16 mouse cellular contexts compared by ENCODE assay signal in the genomic region with DNA sequence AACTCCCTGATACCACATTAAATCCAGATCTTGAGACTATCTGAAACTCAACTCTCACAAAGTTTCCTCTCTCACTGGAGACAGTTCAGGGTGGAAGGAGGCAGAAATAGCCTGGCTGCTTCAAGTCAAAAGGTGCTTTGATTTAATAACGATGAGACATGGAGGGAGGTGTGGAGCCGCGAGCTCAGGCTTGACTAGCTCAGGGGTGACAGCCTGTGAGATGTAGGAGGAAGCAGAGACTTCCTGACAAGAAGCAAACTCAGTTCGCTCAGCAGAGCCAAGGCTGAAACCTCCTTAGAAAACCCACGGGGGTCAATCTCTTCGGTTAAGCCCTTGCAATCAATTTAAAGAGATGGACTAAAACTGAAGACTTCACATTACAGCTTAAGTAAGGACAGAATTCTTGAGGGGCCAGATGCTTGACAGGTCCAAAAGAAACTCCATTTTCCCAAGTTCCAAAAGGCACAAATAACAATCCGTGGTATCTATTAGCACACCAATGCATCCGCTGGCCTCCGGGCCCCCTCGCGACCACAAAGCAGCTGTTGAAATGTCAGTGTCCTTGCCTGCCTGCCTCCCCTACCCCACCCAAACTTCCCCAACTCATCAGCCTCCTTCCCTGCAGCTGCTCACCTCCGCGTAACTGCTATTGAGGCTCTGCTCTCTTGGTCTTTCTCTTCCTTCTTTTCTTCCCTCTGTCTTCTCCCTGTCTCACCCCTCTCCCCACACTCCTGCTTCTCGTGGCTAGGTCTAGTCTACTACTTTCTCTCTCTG.
DNase-seq lines count a peak whose midpoint lies in the region; ATAC-seq lines count a peak whose summit lies in the region.
"Had no signal": no experiment of that assay in that cellular context is flagged by ENCODE, and none has a peak within 500 bp of the region (broad histone marks: within the 10 kb centered on the region; RNA-seq: fewer than 3 reads in every experiment).

No protein-coding gene starts in this region.

- peaks cover 20% of the 10 kb centered on the region for H3K4me1 ChIP-seq in kidney, embryonic 15.5 days
- peaks cover 18% of the 10 kb centered on the region; the same call in 1 of the 2 replicates for H3K4me1 ChIP-seq in liver, embryonic 12.5 days
- H3K4me1 ChIP-seq in forebrain, embryonic 14.5 days (ENCODE audit: control insufficient read depth, insufficient read depth, low read length): no peaks in the 10 kb centered on the region
- H3K4me1 ChIP-seq: forebrain, embryonic 12.5 days; heart, embryonic 15.5 days; hindbrain, embryonic 15.5 days; midbrain, embryonic 13.5 days had no signal

- no peak for DNase-seq in kidney, postnatal 10 days
- DNase-seq in T-cell, adult 2 months (ENCODE audit: low spot score): peak; percentile 8
- DNase-seq in thymus, postnatal 0 days (ENCODE audit: low spot score): peak; percentile 40
- no peak for DNase-seq in forebrain, embryonic 14.5 days (ENCODE audit: low spot score)
- DNase-seq in urinary bladder, postnatal 25 days (ENCODE audit: low spot score): no peak
- DNase-seq: adrenal gland, adult 8-10 months; gastrocnemius, postnatal 10 days; kidney, postnatal 4 days had no signal

- H3K36me3 ChIP-seq in kidney, embryonic 15.5 days: no peaks in the 10 kb centered on the region
- no peaks in the 10 kb centered on the region for H3K36me3 ChIP-seq in liver, embryonic 12.5 days
- no peaks in the 10 kb centered on the region for H3K36me3 ChIP-seq in forebrain, embryonic 14.5 days (ENCODE audit: control insufficient read depth, insufficient read depth, low read length)
- H3K36me3 ChIP-seq: forebrain, embryonic 12.5 days; heart, embryonic 15.5 days; hindbrain, embryonic 15.5 days; midbrain, embryonic 13.5 days had no signal

- no peak overlapping the region for H3K4me3 ChIP-seq in kidney, embryonic 15.5 days (replicated peaks)
- no peak overlapping the region for H3K4me3 ChIP-seq in liver, embryonic 12.5 days
- no peak overlapping the region for H3K4me3 ChIP-seq in forebrain, embryonic 14.5 days (ENCODE audit: low read depth, low read length)
- H3K4me3 ChIP-seq: forebrain, embryonic 12.5 days; heart, embryonic 15.5 days; hindbrain, embryonic 15.5 days; midbrain, embryonic 13.5 days had no signal

- no peak overlapping the region for H3K9ac ChIP-seq in kidney, embryonic 15.5 days
- H3K9ac ChIP-seq in liver, embryonic 12.5 days: no peak overlapping the region
- H3K9ac ChIP-seq in forebrain, embryonic 14.5 days (ENCODE audit: low read length): no peak overlapping the region
- H3K9ac ChIP-seq: forebrain, embryonic 12.5 days; heart, embryonic 15.5 days; hindbrain, embryonic 15.5 days; midbrain, embryonic 13.5 days had no signal

- peak overlapping the region; percentile 41; the same call in 1 of the 2 replicates for H3K27ac ChIP-seq in kidney, embryonic 15.5 days
- H3K27ac ChIP-seq in liver, embryonic 12.5 days: 0 out of 2 replicates have a peak overlapping the region, but pooled peaks have one; percentile 2
- no peak overlapping the region for H3K27ac ChIP-seq in forebrain, embryonic 14.5 days (ENCODE audit: low read depth, low read length)
- H3K27ac ChIP-seq: forebrain, embryonic 12.5 days; heart, embryonic 15.5 days; hindbrain, embryonic 15.5 days; midbrain, embryonic 13.5 days had no signal

- H3K27me3 ChIP-seq in kidney, embryonic 15.5 days: no peaks in the 10 kb centered on the region
- no peaks in the 10 kb centered on the region for H3K27me3 ChIP-seq in liver, embryonic 12.5 days (replicated peaks)
- no peaks in the 10 kb centered on the region for H3K27me3 ChIP-seq in forebrain, embryonic 14.5 days (replicated peaks; ENCODE audit: control insufficient read depth, insufficient read depth, low read length)
- H3K27me3 ChIP-seq: forebrain, embryonic 12.5 days; heart, embryonic 15.5 days; hindbrain, embryonic 15.5 days; midbrain, embryonic 13.5 days; Patski had no signal

- ATAC-seq in kidney, embryonic 15.5 days (replicated peaks; ENCODE audit: low FRiP score): peak; percentile 18; the same call in 1 of the 2 replicates
- ATAC-seq in liver, embryonic 12.5 days: no peak
- no peak for ATAC-seq in erythroid progenitor cell, adult 5-6 weeks (replicated peaks; ENCODE audit: low FRiP score, poor library complexity, severe bottlenecking)
- ATAC-seq in forebrain, embryonic 14.5 days: no peak
- ATAC-seq: midbrain, embryonic 13.5 days; Patski had no signal

- whole genome bisulfite sequencing in kidney, embryonic 15.5 days: 35% methylated on average over 14 of the region's 14 CpGs
- WGBS in liver, embryonic 12.5 days (ENCODE audit: insufficient replicate concordance): 18% methylated on average over 14 of the region's 14 CpGs
- WGBS in forebrain, embryonic 14.5 days: 80% methylated on average over 14 of the region's 14 CpGs

- no peaks in the 10 kb centered on the region for H3K9me3 ChIP-seq in kidney, embryonic 15.5 days (replicated peaks)
- no peaks in the 10 kb centered on the region for H3K9me3 ChIP-seq in liver, embryonic 12.5 days (replicated peaks)
- no peaks in the 10 kb centered on the region for H3K9me3 ChIP-seq in forebrain, embryonic 14.5 days (replicated peaks; ENCODE audit: control insufficient read depth, low read length)
- H3K9me3 ChIP-seq: forebrain, embryonic 12.5 days; heart, embryonic 15.5 days; hindbrain, embryonic 15.5 days; midbrain, embryonic 13.5 days had no signal

- H3K4me2 ChIP-seq in kidney, embryonic 15.5 days: peak overlapping the region; percentile 25; the same call in 1 of the 2 replicates
- peak overlapping the region; percentile 25; the same call in 1 of the 2 replicates for H3K4me2 ChIP-seq in liver, embryonic 12.5 days
- H3K4me2 ChIP-seq in forebrain, embryonic 14.5 days (ENCODE audit: low read length): no peak overlapping the region
- H3K4me2 ChIP-seq: forebrain, embryonic 12.5 days; heart, embryonic 15.5 days; hindbrain, embryonic 15.5 days; midbrain, embryonic 13.5 days had no signal

Comparison
In these comparisons a context has a peak if more than half of its experiments do, and no peak if none do; other contexts are left out.
1. DNase-seq: peak in T-cell, adult 2 months (single experiment) and thymus, postnatal 0 days (single experiment); none in kidney, postnatal 10 days (single experiment), forebrain, embryonic 14.5 days (single experiment) and urinary bladder, postnatal 25 days (single experiment).